Mouse (Mus musculus) heart, adult 8-10 months (tissue): ENCODE results near the gene Heyl. TPM values are rescaled to one million over a fixed set of nuclear protein-coding genes. Genes with fewer than 3 reads are reported as not detected.

Experiments
- DNase-seq: peaks from one replicate; pipeline ENCODE4 v3.0.0; 2022; ENCODE audit warnings: low spot score
- total RNA-seq, 4 experiments: library from RNA; stranded (reverse); gene quantifications; 2 replicates each; pipeline ENCODE4 v1.2.4; 2022

The Heyl gene
- total RNA-seq, 4 experiments from 2014 or later, result 9.7 to 11.7 (median 10.9) TPM

- DNase-seq, result no peak
Measured at GRCm38 (mm10) chr4:123232841-123233240, 515 bp upstream of the Heyl start.

GRCm38 (mm10) chr4:123235835-123236430, 2.6 kb downstream of the Heyl start:
- no peak for DNase-seq

- DNase-seq, result no peak
Measured at GRCm38 (mm10) chr4:123236431-123237031, 3.2 kb downstream of the Heyl start.

- peak; percentile 85 for DNase-seq
Measured at GRCm38 (mm10) chr4:123237386-123238266, 4.3 kb downstream of the Heyl start.

GRCm38 (mm10) chr4:123239361-123240203, 6.2 kb downstream of the Heyl start:
- peak; percentile 66 for DNase-seq

- no peak for DNase-seq
Measured at GRCm38 (mm10) chr4:123246221-123246620, 12.9 kb downstream of the Heyl start.

- no peak for DNase-seq
Measured at GRCm38 (mm10) chr4:123246651-123247050, 13.3 kb downstream of the Heyl start.

GRCm38 (mm10) chr4:123247147-123247880, 14.0 kb downstream of the Heyl start:
- DNase-seq, result peak; percentile 60

GRCm38 (mm10) chr4:123248971-123249567, 15.7 kb downstream of the Heyl start:
- peak; percentile 82 for DNase-seq

GRCm38 (mm10) chr4:123252214-123252613, 18.9 kb downstream of the Heyl start:
- no peak for DNase-seq

- DNase-seq, result peak; percentile 70
Measured at GRCm38 (mm10) chr4:123254617-123255016, 21.3 kb downstream of the Heyl start.

GRCm38 (mm10) chr4:123260071-123260746, 26.9 kb downstream of the Heyl start:
- no peak for DNase-seq

GRCm38 (mm10) chr4:123261721-123262401, 28.5 kb downstream of the Heyl start, which contains the start of gene Pabpc4:
Pabpc4 (plus strand) TSS chr4:123262351.
- DNase-seq, result no peak

- no peak for DNase-seq
Measured at GRCm38 (mm10) chr4:123271063-123271462, 37.7 kb downstream of the Heyl start.

GRCm38 (mm10) chr4:123280117-123280516, 46.8 kb downstream of the Heyl start:
- no peak for DNase-seq

GRCm38 (mm10) chr4:123282500-123282899, 49.1 kb downstream of the Heyl start:
- DNase-seq, result peak; percentile 88

GRCm38 (mm10) chr4:123282915-123283674, 49.7 kb downstream of the Heyl start:
- DNase-seq, result peak; percentile 34

- peak; percentile 19 for DNase-seq
Measured at GRCm38 (mm10) chr4:123283675-123284064, 50.3 kb downstream of the Heyl start.
